Mouse (Mus musculus) hindbrain, embryonic 15.5 days (tissue): ENCODE results near the gene Gtf3c3. TPM values are rescaled to one million over a fixed set of nuclear protein-coding genes. Genes with fewer than 3 reads are reported as not detected.

ENCODE experiments used
- ATAC-seq: fragments of 200-750 bp; cut with Nextera tagmentation; 2 replicates; pipeline ENCODE4 v1.8.0; 2017; ENCODE audit warnings: low read depth, moderate number of reproducible peaks, moderate TSS enrichment; ENCODE audit not compliant: low FRiP score
- H3K27ac ChIP-seq: fragments of 300-500 bp; sonication (generic); replicated peaks from 2 replicates; pipeline ENCODE4 v1.5.1; 2015; ENCODE audit warnings: mild to moderate bottlenecking, inconsistent platforms
- H3K27me3 ChIP-seq: fragments of 300-500 bp; sonication (generic); 2 replicates; pipeline ENCODE4 v1.6.1; 2015; ENCODE audit warnings: control low read depth, inconsistent platforms
- H3K36me3 ChIP-seq: fragments of 300-500 bp; sonication (generic); 2 replicates; pipeline ENCODE4 v1.6.1; 2015; ENCODE audit warnings: control low read depth, inconsistent platforms
- H3K4me1 ChIP-seq: fragments of 300-500 bp; sonication (generic); replicated peaks from 2 replicates; pipeline ENCODE4 v1.6.1; 2015; ENCODE audit warnings: control low read depth, inconsistent platforms
- H3K4me2 ChIP-seq: fragments of 300-500 bp; sonication (generic); 2 replicates; pipeline ENCODE4 v1.6.1; 2015; ENCODE audit warnings: moderate library complexity, mild to moderate bottlenecking, inconsistent platforms
- H3K4me3 ChIP-seq: fragments of 300-500 bp; sonication (generic); 2 replicates; pipeline ENCODE4 v1.5.1; 2015; ENCODE audit warnings: mild to moderate bottlenecking, inconsistent platforms
- H3K9ac ChIP-seq: fragments of 300-500 bp; sonication (generic); 2 replicates; pipeline ENCODE4 v1.6.1; 2015; ENCODE audit warnings: inconsistent platforms
- H3K9me3 ChIP-seq: fragments of 300-500 bp; sonication (generic); 2 replicates; pipeline ENCODE4 v1.6.1; 2016; ENCODE audit warnings: control low read depth, inconsistent platforms
- WGBS: fragments of 180-500 bp; shearing (Covaris S2); methylation state at CpG from one replicate; pipeline ENCODE4 v1.1.7; 2015; 5-methylcytosine and 5-hydroxymethylcytosine counted together
- polyA plus RNA-seq: library from polyadenylated mRNA; unstranded; fragments of >200 nt; fragmentation: Nextera tagmentation; extraction: Ambion mirVana; gene quantifications from 2 replicates; pipeline ENCODE4 v1.2.1, GENCODE M21; 2015

The Gtf3c3 gene
- polyA plus RNA-seq, 1 experiment from 2014 or later = 20.9 TPM

DNA sequence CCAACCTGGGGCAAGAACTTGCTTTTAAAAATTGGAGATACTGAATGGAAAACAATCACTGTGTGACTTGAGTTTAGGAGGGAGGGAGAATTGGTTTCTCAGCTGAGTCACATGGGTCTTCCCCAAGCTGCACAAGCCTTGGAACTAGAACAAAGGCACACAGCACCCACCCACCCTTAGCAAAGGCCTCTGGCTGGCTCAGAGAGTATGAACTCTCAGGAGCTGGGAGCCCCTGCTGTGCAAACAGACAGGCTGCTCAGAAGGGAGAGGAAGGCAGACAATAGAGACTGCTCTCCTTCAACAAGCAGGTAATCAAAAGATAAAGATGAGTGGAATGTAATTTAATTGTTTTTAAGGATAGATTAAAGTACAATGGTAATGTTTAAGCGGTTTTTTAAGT lies 54.5 kb downstream of the Gtf3c3 start:
- Histone ChIP-seq H3K4me1 (no peaks in the 10 kb centered on the region), H3K4me2 (no peak overlapping the region), H3K9me3 (no peaks in the 10 kb centered on the region), H3K9ac (no peak overlapping the region), H3K36me3 (no peaks in the 10 kb centered on the region), H3K4me3 (no peak overlapping the region), H3K27me3 (no peaks in the 10 kb centered on the region), H3K27ac (no peak overlapping the region)
- 28% methylated on average over 1 of the region's 1 CpGs for WGBS
- ATAC-seq = no peak

DNA sequence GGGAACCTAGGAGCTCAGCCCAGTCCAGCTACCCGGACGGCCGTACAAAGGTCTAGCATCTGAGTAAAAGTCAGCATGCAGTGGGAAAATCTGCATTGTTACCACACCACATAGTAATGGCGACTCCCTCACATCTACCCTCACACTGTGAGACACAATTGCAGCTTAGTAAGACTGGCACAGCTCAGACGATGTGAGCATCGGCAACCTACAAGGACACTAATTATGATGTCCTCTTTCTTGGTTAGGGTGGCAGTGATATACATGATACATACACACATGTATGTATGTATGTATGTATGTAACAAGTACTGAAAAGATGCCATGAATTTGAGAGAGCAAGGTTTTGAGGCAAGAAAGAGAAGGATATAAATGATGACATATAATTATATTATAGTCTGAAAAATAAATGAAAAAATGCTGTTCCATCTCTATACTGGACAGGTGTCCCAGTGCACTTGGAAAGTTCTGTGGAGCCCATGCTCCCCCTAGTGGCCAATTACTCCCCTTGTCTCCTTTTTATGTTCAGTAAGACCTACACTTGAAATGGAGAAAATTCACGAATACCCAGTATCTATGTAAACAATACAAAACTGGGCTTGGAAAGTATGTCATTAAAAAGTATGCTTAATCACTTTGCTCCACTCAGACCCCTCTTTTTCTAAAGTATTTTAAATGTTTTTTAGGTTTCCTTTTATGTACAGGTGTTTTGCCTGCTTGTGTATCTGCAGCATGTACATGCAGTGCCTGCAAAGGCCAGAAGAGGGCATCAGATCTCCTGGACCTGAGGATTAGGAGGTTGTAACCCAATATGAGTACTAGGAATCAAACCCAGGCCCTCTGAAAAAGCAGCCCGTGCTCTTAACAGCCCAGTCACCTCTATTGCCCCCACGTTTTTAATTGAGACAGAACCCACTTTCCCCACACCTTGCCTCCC lies 57.5 kb downstream of the Gtf3c3 start:
- H3K4me2 ChIP-seq = no peak overlapping the region
- no peak for ATAC-seq
- no peaks in the 10 kb centered on the region for H3K4me1 ChIP-seq
- no peaks in the 10 kb centered on the region for H3K36me3 ChIP-seq
- no peak overlapping the region for H3K9ac ChIP-seq
- WGBS = 92% methylated on average over 9 of the region's 9 CpGs
- H3K27me3 ChIP-seq = no peaks in the 10 kb centered on the region
- H3K4me3 ChIP-seq = no peak overlapping the region
- no peak overlapping the region for H3K27ac ChIP-seq
- no peaks in the 10 kb centered on the region for H3K9me3 ChIP-seq

DNA sequence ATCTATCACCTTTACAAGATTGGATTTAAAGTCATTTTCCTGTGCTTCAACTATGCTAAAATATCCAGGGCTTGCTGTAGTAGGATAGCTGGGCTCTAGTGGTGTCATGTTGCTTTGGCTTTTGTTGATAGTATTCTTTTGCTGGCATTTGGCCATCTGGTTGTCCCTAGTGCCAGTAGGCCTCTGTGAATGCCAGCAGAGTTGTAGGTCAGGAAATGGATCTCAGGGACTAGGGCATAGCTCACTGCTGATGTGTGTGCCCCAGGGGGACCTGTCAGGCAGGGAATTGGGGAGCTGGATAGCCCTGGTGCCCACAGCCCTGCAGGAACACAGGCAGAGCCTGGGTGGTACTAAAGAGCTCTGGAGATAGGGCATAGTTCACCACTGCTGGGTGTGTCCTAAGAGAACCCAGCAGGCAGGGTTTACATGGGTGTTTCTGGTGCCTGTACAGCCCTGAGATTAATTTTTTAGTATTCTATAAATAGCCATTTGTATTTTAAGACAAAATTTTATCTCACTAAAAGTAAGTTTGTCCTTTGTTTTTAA lies 61.2 kb downstream of the Gtf3c3 start:
- H3K9ac ChIP-seq = no peak overlapping the region
- no peak overlapping the region for H3K4me3 ChIP-seq
- no peak overlapping the region for H3K4me2 ChIP-seq
- no peaks in the 10 kb centered on the region for H3K9me3 ChIP-seq
- H3K4me1 ChIP-seq = no peaks in the 10 kb centered on the region
- H3K27me3 ChIP-seq = no peaks in the 10 kb centered on the region
- ATAC-seq = no peak
- H3K36me3 ChIP-seq = no peaks in the 10 kb centered on the region
- no peak overlapping the region for H3K27ac ChIP-seq

- H3K9ac ChIP-seq = no peak overlapping the region
- ATAC-seq = no peak
- no peaks in the 10 kb centered on the region for H3K27me3 ChIP-seq
- H3K4me3 ChIP-seq = no peak overlapping the region
- no peak overlapping the region for H3K4me2 ChIP-seq
- H3K36me3 ChIP-seq = no peaks in the 10 kb centered on the region
- H3K4me1 ChIP-seq = no peaks in the 10 kb centered on the region
- no peak overlapping the region for H3K27ac ChIP-seq
- WGBS = 84% methylated on average over 6 of the region's 6 CpGs
- H3K9me3 ChIP-seq = no peaks in the 10 kb centered on the region
Observed at GRCm38 (mm10) chr1:54356566-54356965, 82.2 kb downstream of the Gtf3c3 start.

GRCm38 (mm10) chr1:54355485-54355884 lies 83.3 kb downstream of the Gtf3c3 start:
- H3K4me1 ChIP-seq = no peaks in the 10 kb centered on the region
- ATAC-seq = no peak
- no peaks in the 10 kb centered on the region for H3K9me3 ChIP-seq
- no peaks in the 10 kb centered on the region for H3K27me3 ChIP-seq
- no peak overlapping the region for H3K4me2 ChIP-seq
- no peaks in the 10 kb centered on the region for H3K36me3 ChIP-seq
- no peak overlapping the region for H3K4me3 ChIP-seq
- WGBS = 83% methylated on average over 5 of the region's 5 CpGs
- no peak overlapping the region for H3K27ac ChIP-seq
- H3K9ac ChIP-seq = no peak overlapping the region

DNA sequence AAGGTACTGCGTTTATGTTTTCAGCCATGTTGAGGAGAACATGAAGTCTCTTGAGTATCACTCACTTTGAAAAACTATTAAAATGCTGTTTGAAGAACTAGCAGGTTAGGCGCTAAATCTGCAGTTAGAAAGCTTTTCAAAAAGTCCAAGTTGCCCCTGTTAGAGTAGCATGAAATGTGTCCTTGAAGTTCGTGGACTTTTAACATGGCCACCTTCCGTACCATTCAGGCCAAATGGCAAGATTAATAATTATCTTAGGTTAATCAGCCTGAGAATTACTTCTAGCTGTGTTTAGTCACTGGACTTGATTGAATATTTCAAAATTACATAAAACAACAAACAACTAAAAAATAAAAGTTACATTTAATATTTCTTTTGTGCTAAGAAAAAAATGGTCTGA lies 84.0 kb downstream of the Gtf3c3 start:
- no peak for ATAC-seq
- Histone ChIP-seq H3K4me3 (no peak overlapping the region), H3K4me1 (no peaks in the 10 kb centered on the region), H3K27me3 (no peaks in the 10 kb centered on the region), H3K9ac (no peak overlapping the region), H3K36me3 (no peaks in the 10 kb centered on the region), H3K4me2 (no peak overlapping the region), H3K27ac (no peak overlapping the region), H3K9me3 (no peaks in the 10 kb centered on the region)
- WGBS = 95% methylated on average over 4 of the region's 4 CpGs

Other genes starting within 250 kb of the Gtf3c3 start
- gene Hecw2, start 243.8 kb downstream of the Gtf3c3 start, polyA plus RNA-seq = 8.5 TPM in 2 replicates
- 0.17 and 0.37 TPM in 2 replicates for gene Ccdc150, start 188.3 kb downstream of the Gtf3c3 start, polyA plus RNA-seq
- 20.9 and 25.5 TPM in 2 replicates for gene Pgap1, start 118.7 kb upstream of the Gtf3c3 start, polyA plus RNA-seq